Mouse (Mus musculus) layer of hippocampus, postnatal 36 days (tissue): ENCODE results near the gene Pifo. TPM values are rescaled to one million over a fixed set of nuclear protein-coding genes. Genes with fewer than 3 reads are reported as not detected.
"Not testable (repeated sequence)": the region's sequence is repeated elsewhere in the genome, so short reads cannot be mapped to it uniquely, and the experiment has no call there.

Experiments
- DNase-seq, 2 experiments: peaks; one replicate each; pipeline ENCODE4 v3.0.0; 2022
- total RNA-seq, 2 experiments: library from RNA; stranded (reverse); gene quantifications; 2 replicates each; pipeline ENCODE4 v1.2.3; 2021

Pifo gene
- total RNA-seq: not detected

GRCm38 (mm10) chr3:106014546-106014945, at the start of gene Pifo:
Gene Pifo (minus strand): TSS chr3:106014646.
- DNase-seq: no peak

GRCm38 (mm10) chr3:106057966-106058365, 43.5 kb upstream of the Pifo start:
- DNase-seq: no peak

GRCm38 (mm10) chr3:106051896-106052295, 37.5 kb upstream of the Pifo start:
- no peak for DNase-seq

- DNase-seq: no peak
Observed at GRCm38 (mm10) chr3:106040306-106040705, 25.9 kb upstream of the Pifo start.

GRCm38 (mm10) chr3:106032781-106033180, 18.3 kb upstream of the Pifo start, which contains the start of gene Chil5:
Gene Chil5 (minus strand): TSS chr3:106032814.
- no peak for DNase-seq

GRCm38 (mm10) chr3:106024135-106024534, 9.7 kb upstream of the Pifo start:
- DNase-seq: no peak

GRCm38 (mm10) chr3:106021840-106022239, 7.4 kb upstream of the Pifo start:
- no peak for DNase-seq

- DNase-seq: not testable (repeated sequence)
Observed at GRCm38 (mm10) chr3:106003360-106003759, 11.1 kb downstream of the Pifo start.

GRCm38 (mm10) chr3:106001416-106002370, 12.8 kb downstream of the Pifo start:
- DNase-seq: peak; percentile 16 to 18

GRCm38 (mm10) chr3:106000707-106001375, 13.6 kb downstream of the Pifo start:
- DNase-seq: no peak

GRCm38 (mm10) chr3:105994730-105995129, 19.7 kb downstream of the Pifo start:
- DNase-seq: no peak

GRCm38 (mm10) chr3:105991653-105992283, 22.7 kb downstream of the Pifo start:
- peak; percentile 11 to 31 for DNase-seq

GRCm38 (mm10) chr3:105989611-105990010, 24.8 kb downstream of the Pifo start:
- not testable (repeated sequence) for DNase-seq

GRCm38 (mm10) chr3:105974174-105974573, 40.3 kb downstream of the Pifo start:
- DNase-seq: no peak

GRCm38 (mm10) chr3:105973411-105973810, 41.0 kb downstream of the Pifo start, which contains the start of gene Ovgp1:
Gene Ovgp1 (plus strand): TSS chr3:105973711.
- no peak for DNase-seq

GRCm38 (mm10) chr3:105971831-105972446, 42.5 kb downstream of the Pifo start:
- DNase-seq: no peak

GRCm38 (mm10) chr3:105960700-105961099, 53.7 kb downstream of the Pifo start:
- DNase-seq: no peak

GRCm38 (mm10) chr3:105959999-105960398, 54.4 kb downstream of the Pifo start, which contains the start of gene Atp5f1:
Gene Atp5f1 (minus strand): TSS chr3:105960099.
- DNase-seq: no peak

GRCm38 (mm10) chr3:105959585-105959984, 54.9 kb downstream of the Pifo start:
- DNase-seq: no peak

GRCm38 (mm10) chr3:105958974-105959580, 55.4 kb downstream of the Pifo start, which contains the start of gene Wdr77:
Gene Wdr77 (plus strand): TSS chr3:105959369.
- peak; percentile 94 to 95 for DNase-seq

- DNase-seq: no peak
Observed at GRCm38 (mm10) chr3:105958204-105958603, 56.2 kb downstream of the Pifo start.

GRCm38 (mm10) chr3:105957235-105957634, 57.2 kb downstream of the Pifo start:
- DNase-seq: no peak
